Mouse (Mus musculus) embryo, embryonic 9.5 days (tissue): ENCODE results near the gene Zyg11b.

Source experiments
- DNase-seq: peaks from one replicate; pipeline ENCODE4 v3.0.0-alpha.2; 2017; ENCODE audit errors: extremely low spot score

Zyg11b gene

GRCm38 (mm10) chr4:108318649-108319615 is 18.0 kb upstream of the Zyg11b start:
- no peak for DNase-seq

- no peak for DNase-seq
Observed at GRCm38 (mm10) chr4:108317656-108318605, 17.0 kb upstream of the Zyg11b start.

- DNase-seq = no peak
Observed at GRCm38 (mm10) chr4:108314041-108314440, 13.1 kb upstream of the Zyg11b start.

GRCm38 (mm10) chr4:108310706-108311105 is 9.8 kb upstream of the Zyg11b start:
- DNase-seq = no peak

GRCm38 (mm10) chr4:108302296-108302890 is 1.5 kb upstream of the Zyg11b start:
- no peak for DNase-seq

- DNase-seq = no peak
Observed at GRCm38 (mm10) chr4:108300266-108300665, 630 bp downstream of the Zyg11b start.

- DNase-seq = no peak
Observed at GRCm38 (mm10) chr4:108276973-108277372, 23.9 kb downstream of the Zyg11b start.

GRCm38 (mm10) chr4:108272286-108272685 is 28.6 kb downstream of the Zyg11b start:
- DNase-seq = no peak

GRCm38 (mm10) chr4:108265774-108266173 is 35.1 kb downstream of the Zyg11b start:
- DNase-seq = no peak

GRCm38 (mm10) chr4:108253317-108253716 is 47.6 kb downstream of the Zyg11b start:
- DNase-seq = no peak

GRCm38 (mm10) chr4:108250501-108250900 is 50.4 kb downstream of the Zyg11b start:
- DNase-seq = no peak

GRCm38 (mm10) chr4:108249314-108249713 is 51.6 kb downstream of the Zyg11b start:
- no peak for DNase-seq

GRCm38 (mm10) chr4:108233654-108234053 is 67.2 kb downstream of the Zyg11b start:
- DNase-seq = no peak

- peak; percentile 16 for DNase-seq
Observed at GRCm38 (mm10) chr4:108225341-108225872, 75.5 kb downstream of the Zyg11b start.

- no peak for DNase-seq
Observed at GRCm38 (mm10) chr4:108222507-108222906, 78.4 kb downstream of the Zyg11b start.

GRCm38 (mm10) chr4:108219019-108219418 is 81.9 kb downstream of the Zyg11b start:
- DNase-seq = peak; percentile 37

GRCm38 (mm10) chr4:108217332-108218179 is 83.3 kb downstream of the Zyg11b start, which contains the start of gene Zyg11a:
Zyg11a (minus strand) TSS chr4:108218048.
- peak; percentile 34 for DNase-seq

- DNase-seq = no peak
Observed at GRCm38 (mm10) chr4:108213023-108213422, 87.9 kb downstream of the Zyg11b start.

GRCm38 (mm10) chr4:108204629-108205028 is 96.3 kb downstream of the Zyg11b start:
- DNase-seq = no peak

- DNase-seq = no peak
Observed at GRCm38 (mm10) chr4:108199236-108199635, 101.7 kb downstream of the Zyg11b start.
